Mouse (Mus musculus) C2C12 (cell line): ENCODE measurements around the gene Lsamp. TPM values are rescaled to one million over a fixed set of nuclear protein-coding genes. Genes with fewer than 3 reads are reported as not detected.

ENCODE experiments used
- H3K27me3 ChIP-seq: one replicate; pipeline ENCODE4 v1.6.1; 2011; ENCODE audit not compliant: control insufficient read depth, insufficient read depth, insufficient read length
- H3K36me3 ChIP-seq: one replicate; pipeline ENCODE4 v1.6.1; 2011; ENCODE audit not compliant: control insufficient read depth, insufficient read depth
- H3K4me3 ChIP-seq: one replicate; pipeline ENCODE4 v1.5.1; 2011; ENCODE audit warnings: mild to moderate bottlenecking, control low read depth; ENCODE audit not compliant: poor library complexity, insufficient read depth, severe bottlenecking
- H3K79me2 ChIP-seq: one replicate; pipeline ENCODE4 v1.6.1; 2011; ENCODE audit not compliant: control insufficient read depth, insufficient read depth
- H3K79me3 ChIP-seq: one replicate; pipeline ENCODE4 v1.6.1; 2011; ENCODE audit warnings: low read depth, control low read depth
- H3ac ChIP-seq: one replicate; pipeline ENCODE3; 2011; ENCODE audit warnings: low read depth; ENCODE audit not compliant: control insufficient read depth, insufficient read length
- CEBPB ChIP-seq: IDR thresholded peaks from one replicate; pipeline ENCODE4 v1.6.1; 2011; ENCODE audit warnings: low read depth, mild to moderate bottlenecking, control low read depth, moderate library complexity
- CTCF ChIP-seq: IDR thresholded peaks from one replicate; pipeline ENCODE4 v1.5.1; 2011; ENCODE audit not compliant: control insufficient read depth, insufficient read depth, insufficient read length
- FOSL1 ChIP-seq: IDR thresholded peaks from one replicate; pipeline ENCODE4 v1.8.0; 2011; ENCODE audit warnings: mild to moderate bottlenecking, low read length; ENCODE audit not compliant: poor library complexity, insufficient read depth, severe bottlenecking
- MAX ChIP-seq: IDR thresholded peaks from one replicate; pipeline ENCODE4 v1.6.1; 2011; ENCODE audit warnings: mild to moderate bottlenecking, control low read depth
- MYOD1 ChIP-seq: IDR thresholded peaks from one replicate; pipeline ENCODE4 v1.6.1; 2011; ENCODE audit warnings: low read depth; ENCODE audit not compliant: control insufficient read depth, insufficient read length
- MYOG ChIP-seq: IDR thresholded peaks from one replicate; pipeline ENCODE4 v1.6.1; 2011; ENCODE audit not compliant: control insufficient read depth, insufficient read length; ENCODE audit errors: extremely low read depth
- USF1 ChIP-seq: IDR thresholded peaks from one replicate; pipeline ENCODE4 v1.6.1; 2011; ENCODE audit warnings: low read depth, mild to moderate bottlenecking, control low read depth, moderate library complexity
- polyA plus RNA-seq: library from polyadenylated mRNA; unstranded; fragments of >200 nt; fragmentation: generic; extraction: Trizol; gene quantifications from one replicate; pipeline ENCODE4 v1.2.1, GENCODE M21; 2012; ENCODE audit warnings: missing spikeins

The Lsamp gene
- polyA plus RNA-seq, 1 experiment = not detected

GRCm38 (mm10) chr16:41937596-41937990 is 1953.4 kb downstream of the Lsamp start:
- no peak overlapping the region for H3K4me3 ChIP-seq
- no peaks in the 10 kb centered on the region for H3K36me3 ChIP-seq
- H3K27me3 ChIP-seq = no peaks in the 10 kb centered on the region
- no peaks in the 10 kb centered on the region for H3K79me3 ChIP-seq
- no peak overlapping the region for H3ac ChIP-seq
- H3K79me2 ChIP-seq = no peaks in the 10 kb centered on the region
- TF ChIP-seq USF1 = no peak
- TF ChIP-seq CTCF = no peak
- TF ChIP-seq FOSL1 = no peak

- Histone ChIP-seq H3K79me3 (no peaks in the 10 kb centered on the region), H3K36me3 (no peaks in the 10 kb centered on the region), H3K27me3 (no peaks in the 10 kb centered on the region), H3K4me3 (no peak overlapping the region), H3ac (no peak overlapping the region), H3K79me2 (no peaks in the 10 kb centered on the region)
- TF ChIP-seq USF1 = no peak
- TF ChIP-seq MYOG = no peak
- TF ChIP-seq MAX = no peak
- TF ChIP-seq MYOD1 = no peak
- TF ChIP-seq CEBPB = no peak
- TF ChIP-seq CTCF = no peak
- TF ChIP-seq FOSL1 = no peak
Measured at GRCm38 (mm10) chr16:41938258-41938657, 1954.1 kb downstream of the Lsamp start.

GRCm38 (mm10) chr16:41941591-41942315 is 1957.6 kb downstream of the Lsamp start:
- H3K36me3 ChIP-seq = no peaks in the 10 kb centered on the region
- TF ChIP-seq CTCF = no peak
- no peak for TF ChIP-seq MAX
- no peak for TF ChIP-seq USF1
- TF ChIP-seq MYOG = no peak
- TF ChIP-seq MYOD1 = no peak
- no peak for TF ChIP-seq CEBPB
- TF ChIP-seq FOSL1 = no peak
- no peaks in the 10 kb centered on the region for H3K79me3 ChIP-seq
- no peaks in the 10 kb centered on the region for H3K27me3 ChIP-seq
- no peak overlapping the region for H3ac ChIP-seq
- H3K4me3 ChIP-seq = no peak overlapping the region
- no peaks in the 10 kb centered on the region for H3K79me2 ChIP-seq

GRCm38 (mm10) chr16:41957811-41958210 is 1973.7 kb downstream of the Lsamp start:
- Histone ChIP-seq H3K36me3 (no peaks in the 10 kb centered on the region), H3K27me3 (no peaks in the 10 kb centered on the region), H3K4me3 (no peak overlapping the region), H3ac (no peak overlapping the region), H3K79me3 (no peaks in the 10 kb centered on the region), H3K79me2 (no peaks in the 10 kb centered on the region)
- TF ChIP-seq CEBPB (no peak), MYOD1 (no peak), MYOG (no peak), USF1 (no peak), MAX (no peak), FOSL1 (no peak), CTCF (no peak)

GRCm38 (mm10) chr16:41965636-41966035 is 1981.5 kb downstream of the Lsamp start:
- Histone ChIP-seq H3ac (no peak overlapping the region), H3K79me2 (no peaks in the 10 kb centered on the region), H3K27me3 (no peaks in the 10 kb centered on the region), H3K36me3 (no peaks in the 10 kb centered on the region), H3K79me3 (no peaks in the 10 kb centered on the region), H3K4me3 (no peak overlapping the region)
- no peak for TF ChIP-seq FOSL1
- TF ChIP-seq MYOD1 = no peak
- TF ChIP-seq CEBPB = no peak
- no peak for TF ChIP-seq MAX
- no peak for TF ChIP-seq CTCF
- TF ChIP-seq USF1 = no peak
- TF ChIP-seq MYOG = no peak

GRCm38 (mm10) chr16:41969215-41969614 is 1985.1 kb downstream of the Lsamp start:
- H3K79me2 ChIP-seq = no peaks in the 10 kb centered on the region
- TF ChIP-seq USF1 (no peak), MYOG (no peak), FOSL1 (no peak), MAX (no peak), MYOD1 (no peak), CEBPB (no peak), CTCF (no peak)
- H3K4me3 ChIP-seq = no peak overlapping the region
- H3K79me3 ChIP-seq = no peaks in the 10 kb centered on the region
- H3ac ChIP-seq = no peak overlapping the region
- no peaks in the 10 kb centered on the region for H3K36me3 ChIP-seq
- no peaks in the 10 kb centered on the region for H3K27me3 ChIP-seq
